Mouse (Mus musculus): ENCODE data around the gene Lrrc8c. TPM values are rescaled to one million over a fixed set of nuclear protein-coding genes. Genes with fewer than 3 reads are reported as not detected.
"Not testable (repeated sequence)": the region's sequence is repeated elsewhere in the genome, so short reads cannot be mapped to it uniquely, and the experiment has no call there.

Gene Lrrc8c
- total RNA-seq, 2 experiments from 2014 or later = 29.8 to 30.7 TPM

DNA sequence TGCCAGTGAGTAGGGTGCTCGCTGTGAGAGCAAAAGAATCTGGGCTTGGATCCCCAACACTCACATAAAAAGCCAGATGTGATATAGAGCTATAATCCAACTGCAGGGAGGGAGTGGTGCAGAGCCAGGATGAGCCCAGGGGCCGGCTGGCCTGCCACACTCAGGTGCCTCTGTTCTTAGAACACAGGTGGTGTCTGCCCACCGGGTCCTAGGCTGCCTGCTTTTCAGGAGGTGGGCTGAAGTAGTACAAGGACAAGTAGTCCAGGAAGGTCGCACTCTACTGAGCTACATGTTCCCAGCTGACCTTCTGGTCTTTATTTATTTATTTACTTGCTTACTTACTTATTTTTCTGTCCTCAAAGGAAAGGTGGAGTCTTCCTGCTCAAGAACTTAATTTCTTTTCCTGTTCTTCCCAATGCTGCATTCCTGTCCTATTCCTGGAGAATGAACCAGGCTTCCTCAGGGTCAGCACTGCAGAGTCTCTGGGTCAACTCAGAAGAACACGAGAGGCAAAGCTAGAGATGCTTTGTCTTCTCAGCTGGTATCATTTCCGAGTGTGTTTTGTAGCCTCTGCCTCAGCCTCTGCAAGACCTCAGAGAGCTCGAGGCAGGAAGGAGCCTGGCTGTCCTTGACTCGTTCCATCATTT lies 106.4 kb downstream of the Lrrc8c start:
- no peak for TF ChIP-seq CTCF (conservative IDR thresholded peaks at IDR 0.05)
- Histone ChIP-seq H3K4me3 (no peak overlapping the region), H3K27ac (no peak overlapping the region; the same call in 1 of the 2 replicates)
- no peak for DNase-seq (ENCODE audit: low spot score in 2 of 2)

DNA sequence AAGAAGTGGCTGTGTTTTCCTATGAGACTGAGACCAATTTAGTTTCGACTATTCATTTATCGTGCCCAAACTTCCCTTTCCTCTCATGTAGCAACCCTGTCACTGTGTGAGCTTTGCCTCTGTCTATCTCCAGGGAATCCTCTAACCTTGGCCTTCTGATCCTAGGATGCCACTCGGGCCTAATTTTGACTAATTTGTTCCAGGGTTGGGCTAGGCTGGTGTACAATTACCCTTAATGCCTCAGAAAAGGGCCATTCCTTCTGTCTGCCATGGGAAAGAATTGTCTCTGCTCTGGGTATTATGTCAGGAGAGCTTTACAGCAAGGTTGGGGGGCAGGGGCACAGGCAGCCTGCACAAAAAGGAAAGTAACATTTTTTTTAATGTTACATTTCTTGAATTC lies 107.2 kb downstream of the Lrrc8c start:
- no peak overlapping the region for H3K4me3 ChIP-seq
- no peak overlapping the region; the same call in 1 of the 2 replicates for H3K27ac ChIP-seq
- TF ChIP-seq CTCF (conservative IDR thresholded peaks at IDR 0.05) = no peak
- DNase-seq (ENCODE audit: low spot score in 2 of 2) = no peak

- H3K4me3 ChIP-seq = no peak overlapping the region
- TF ChIP-seq CTCF (conservative IDR thresholded peaks at IDR 0.05) = no peak
- no peak for DNase-seq (ENCODE audit: low spot score in 2 of 2)
- no peak overlapping the region for H3K27ac ChIP-seq
These were observed 107.9 kb downstream of the Lrrc8c start for GRCm38 (mm10) chr5:105627093-105627492.

DNA sequence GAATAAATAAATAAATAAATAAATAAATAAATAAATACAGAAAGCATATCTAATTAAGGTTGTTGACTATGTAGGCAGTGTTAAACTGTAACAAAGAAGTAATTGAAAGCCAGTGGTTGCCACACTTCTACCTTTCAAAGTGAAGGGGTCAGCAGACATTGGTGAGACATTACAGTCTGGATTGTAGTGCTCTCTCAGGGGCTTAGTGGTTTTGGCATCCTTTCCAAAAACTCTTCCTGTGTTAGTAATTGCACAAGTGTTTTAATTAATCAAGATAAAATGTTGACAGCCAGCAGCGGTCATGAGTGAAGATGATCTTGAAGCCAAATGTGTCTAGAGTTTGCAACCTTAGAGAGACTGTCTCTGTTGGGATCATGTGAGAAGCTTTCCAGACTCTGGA lies 110.8 kb downstream of the Lrrc8c start:
- no peak for TF ChIP-seq CTCF (conservative IDR thresholded peaks at IDR 0.05)
- Histone ChIP-seq H3K27ac (no peak overlapping the region), H3K4me3 (no peak overlapping the region)
- DNase-seq (ENCODE audit: low spot score in 2 of 2) = no peak

GRCm38 (mm10) chr5:105632066-105632465 lies 112.9 kb downstream of the Lrrc8c start:
- TF ChIP-seq CTCF (conservative IDR thresholded peaks at IDR 0.05) = no peak
- no peak for DNase-seq (ENCODE audit: low spot score in 2 of 2)
- no peak overlapping the region for H3K4me3 ChIP-seq
- no peak overlapping the region for H3K27ac ChIP-seq

DNA sequence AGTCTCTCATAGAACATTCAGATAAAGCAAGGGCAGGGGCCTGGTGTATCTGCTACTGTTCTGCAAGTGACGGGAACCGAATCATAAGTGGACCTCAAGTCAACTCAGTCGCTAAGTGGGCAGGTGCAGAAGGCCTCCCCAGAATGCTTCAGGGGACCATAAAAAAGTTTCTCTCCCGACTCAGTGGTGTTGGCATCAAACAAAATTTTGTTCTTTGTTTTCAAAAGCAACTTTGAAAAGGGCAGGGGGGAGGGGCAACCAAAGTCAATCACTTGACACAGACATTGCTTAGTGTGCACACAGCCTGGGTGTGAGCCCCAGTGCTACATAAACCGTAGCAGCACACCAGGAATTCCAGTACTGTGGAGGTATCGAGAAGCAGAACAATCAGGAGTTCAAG lies 116.4 kb downstream of the Lrrc8c start:
- no peak for DNase-seq (ENCODE audit: low spot score in 2 of 2)
- H3K4me3 ChIP-seq = no peak overlapping the region
- no peak overlapping the region for H3K27ac ChIP-seq
- TF ChIP-seq CTCF (conservative IDR thresholded peaks at IDR 0.05) = no peak

GRCm38 (mm10) chr5:105636484-105637191 lies 117.5 kb downstream of the Lrrc8c start:
- H3K27ac ChIP-seq = no peak overlapping the region
- H3K4me3 ChIP-seq = no peak overlapping the region
- no peak for TF ChIP-seq CTCF (conservative IDR thresholded peaks at IDR 0.05)
- DNase-seq (ENCODE audit: low spot score in 2 of 2) = no peak

DNA sequence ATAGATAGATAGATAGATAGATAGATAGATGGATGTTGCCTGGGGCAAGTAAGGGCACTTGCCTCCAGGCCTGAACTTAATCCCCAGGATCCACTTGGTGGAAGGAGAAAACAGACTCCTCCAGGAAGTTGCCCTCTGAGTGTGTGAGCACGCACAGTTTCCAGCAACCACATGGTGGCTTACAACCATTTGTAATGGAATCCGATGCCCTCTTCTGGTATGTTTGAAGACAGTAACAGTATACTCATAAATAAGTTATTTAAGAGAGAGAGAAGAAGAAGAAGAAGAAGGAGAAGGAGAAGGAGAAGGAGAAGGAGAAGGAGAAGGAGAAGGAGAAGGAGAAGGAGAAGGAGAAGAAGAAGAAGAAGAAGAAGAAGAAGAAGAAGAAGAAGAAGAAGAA lies 119.1 kb downstream of the Lrrc8c start:
- DNase-seq (ENCODE audit: low spot score in 2 of 2); H3K4me3 ChIP-seq; H3K27ac ChIP-seq: not testable (repeated sequence)
- 0 out of 2 replicates have a peak, but pooled peaks have one; percentile 5 for TF ChIP-seq CTCF (conservative IDR thresholded peaks at IDR 0.05)

- H3K4me3 ChIP-seq = no peak overlapping the region
- no peak for DNase-seq (ENCODE audit: low spot score in 2 of 2)
- no peak overlapping the region for H3K27ac ChIP-seq
- no peak for TF ChIP-seq CTCF (conservative IDR thresholded peaks at IDR 0.05)
These were observed 119.7 kb downstream of the Lrrc8c start for GRCm38 (mm10) chr5:105638916-105639315.

DNA sequence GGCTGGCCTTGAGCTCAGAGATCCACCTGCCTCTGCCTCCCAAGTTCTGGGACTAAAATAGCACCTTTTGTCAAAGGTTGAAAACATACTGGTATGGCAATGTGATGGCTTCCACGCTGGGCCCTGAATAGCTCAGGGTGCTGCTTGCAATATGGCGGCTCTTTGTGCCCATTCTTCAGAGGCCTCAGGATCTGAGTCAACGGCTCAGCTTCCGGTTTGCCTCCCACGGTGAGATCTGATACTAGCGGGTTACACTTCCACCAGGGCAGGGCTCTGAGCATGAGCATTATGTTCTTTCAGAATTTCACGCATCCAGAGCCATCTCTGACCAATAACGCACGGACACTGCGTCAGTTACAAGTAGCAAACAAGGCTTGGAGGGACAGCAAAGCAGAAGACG lies 120.2 kb downstream of the Lrrc8c start:
- TF ChIP-seq CTCF (conservative IDR thresholded peaks at IDR 0.05) = no peak
- H3K27ac ChIP-seq = no peak overlapping the region
- DNase-seq (ENCODE audit: low spot score in 2 of 2) = no peak
- H3K4me3 ChIP-seq = no peak overlapping the region

- no peak for DNase-seq (ENCODE audit: low spot score in 2 of 2)
- Histone ChIP-seq H3K4me3 (no peak overlapping the region), H3K27ac (no peak overlapping the region)
- no peak for TF ChIP-seq CTCF (conservative IDR thresholded peaks at IDR 0.05)
These were observed 123.3 kb downstream of the Lrrc8c start for GRCm38 (mm10) chr5:105642517-105642916.

- TF ChIP-seq CTCF (conservative IDR thresholded peaks at IDR 0.05) = no peak
- H3K27ac ChIP-seq = no peak overlapping the region
- H3K4me3 ChIP-seq = no peak overlapping the region
- DNase-seq (ENCODE audit: low spot score in 2 of 2) = no peak
These were observed 124.1 kb downstream of the Lrrc8c start for GRCm38 (mm10) chr5:105643276-105643675.

GRCm38 (mm10) chr5:105644195-105644594 lies 125.0 kb downstream of the Lrrc8c start:
- Histone ChIP-seq H3K4me3 (no peak overlapping the region), H3K27ac (no peak overlapping the region)
- no peak for DNase-seq (ENCODE audit: low spot score in 2 of 2)
- TF ChIP-seq CTCF (conservative IDR thresholded peaks at IDR 0.05) = peak; percentile 28

GRCm38 (mm10) chr5:105647094-105647493 lies 127.9 kb downstream of the Lrrc8c start:
- TF ChIP-seq CTCF (conservative IDR thresholded peaks at IDR 0.05) = no peak
- no peak for DNase-seq (ENCODE audit: low spot score in 2 of 2)
- no peak overlapping the region for H3K4me3 ChIP-seq
- no peak overlapping the region for H3K27ac ChIP-seq
